Mouse (Mus musculus) forebrain, embryonic 14.5 days (tissue): Measurements from ENCODE around the gene B3gnt7. TPM values are rescaled to one million over a fixed set of nuclear protein-coding genes. Genes with fewer than 3 reads are reported as not detected.
A peak's percentile ranks its signal among the peaks of the same experiment; 100 is the strongest.

ENCODE experiments used
- ATAC-seq: fragments of 200-750 bp; cut with Nextera tagmentation; 2 replicates; pipeline ENCODE4 v1.8.0; 2017; ENCODE audit warnings: mild to moderate bottlenecking, moderate library complexity
- DNase-seq: peaks from one replicate; pipeline ENCODE4 v3.0.0-alpha.2; 2015; ENCODE audit warnings: low spot score
- H3K27ac ChIP-seq: fragments of 300-500 bp; sonication (generic); 2 replicates; pipeline ENCODE4 v1.5.1; 2014; ENCODE audit warnings: low read depth, mild to moderate bottlenecking, control low read depth, low read length, moderate library complexity
- H3K27me3 ChIP-seq: fragments of 300-500 bp; sonication (generic); replicated peaks from 2 replicates; pipeline ENCODE4 v1.6.1; 2014; ENCODE audit warnings: low read length, control low read depth, mixed read lengths; ENCODE audit not compliant: control insufficient read depth, insufficient read depth
- H3K36me3 ChIP-seq: fragments of 300-500 bp; sonication (generic); 2 replicates; pipeline ENCODE4 v1.6.1; 2014; ENCODE audit warnings: low read length, control low read depth; ENCODE audit not compliant: control insufficient read depth, insufficient read depth
- H3K4me1 ChIP-seq: fragments of 300-500 bp; sonication (generic); 2 replicates; pipeline ENCODE4 v1.6.1; 2014; ENCODE audit warnings: antibody characterized with exemption, low read length, control low read depth; ENCODE audit not compliant: control insufficient read depth, insufficient read depth
- H3K4me2 ChIP-seq: fragments of 300-500 bp; sonication (generic); 2 replicates; pipeline ENCODE4 v1.6.1; 2014; ENCODE audit warnings: mild to moderate bottlenecking, control low read depth, low read length
- H3K4me3 ChIP-seq: fragments of 300-500 bp; sonication (generic); 2 replicates; pipeline ENCODE4 v1.5.1; 2014; ENCODE audit warnings: low read depth, low read length, control low read depth
- H3K9ac ChIP-seq: fragments of 300-500 bp; sonication (generic); 2 replicates; pipeline ENCODE4 v1.6.1; 2014; ENCODE audit warnings: mild to moderate bottlenecking, low read length, control low read depth, moderate library complexity
- H3K9me3 ChIP-seq: fragments of 300-500 bp; sonication (generic); replicated peaks from 2 replicates; pipeline ENCODE4 v1.6.1; 2016; ENCODE audit warnings: low read length, control low read depth, mixed read lengths; ENCODE audit not compliant: control insufficient read depth
- WGBS: fragments of 180-500 bp; shearing (Covaris S2); extraction: QIAGEN DNeasy Blood & Tissue Kit; methylation state at CpG from one replicate; pipeline ENCODE4 v1.1.7; 2014; 5-methylcytosine and 5-hydroxymethylcytosine counted together
- polyA plus RNA-seq: library from polyadenylated mRNA; unstranded; fragments of >200 nt; fragmentation: Nextera tagmentation; extraction: Ambion mirVana; gene quantifications from 2 replicates; pipeline ENCODE4 v1.2.1, GENCODE M21; 2014

The B3gnt7 gene
- polyA plus RNA-seq, 1 experiment from 2014 or later: 3.9 TPM

GRCm38 (mm10) chr1:86293868-86294267 is 8.8 kb upstream of the B3gnt7 start:
- DNase-seq (no peak), ATAC-seq (no peak)
- Histone ChIP-seq H3K27me3 (no peaks in the 10 kb centered on the region), H3K4me1 (peaks cover 7% of the 10 kb centered on the region), H3K4me2 (no peak overlapping the region), H3K4me3 (no peak overlapping the region), H3K9ac (no peak overlapping the region), H3K36me3 (no peaks in the 10 kb centered on the region), H3K27ac (no peak overlapping the region), H3K9me3 (no peaks in the 10 kb centered on the region)
- WGBS: 88% methylated on average over 5 of the region's 5 CpGs

DNA sequence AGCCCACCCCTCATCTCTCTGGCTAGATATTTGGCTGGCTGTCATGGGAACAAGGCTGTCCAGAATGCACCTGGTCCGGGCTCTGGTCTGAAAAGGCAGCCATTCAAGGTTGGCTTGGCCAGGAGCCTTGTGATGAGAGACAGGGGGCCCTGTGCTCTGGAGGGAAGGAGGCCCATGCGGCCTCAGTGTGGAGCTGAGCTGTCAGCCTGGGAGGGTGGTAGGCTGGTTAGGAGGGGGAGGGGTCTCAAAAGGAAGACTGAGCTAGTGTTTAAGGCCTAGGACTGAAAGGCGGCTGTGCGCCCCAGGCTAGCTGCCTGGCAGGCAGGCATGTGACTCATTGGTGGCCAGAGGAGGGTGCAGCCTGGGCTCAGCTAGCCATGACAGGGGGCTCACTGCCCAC is 8.2 kb upstream of the B3gnt7 start:
- Histone ChIP-seq H3K36me3 (no peaks in the 10 kb centered on the region), H3K9me3 (no peaks in the 10 kb centered on the region), H3K4me3 (no peak overlapping the region), H3K27me3 (no peaks in the 10 kb centered on the region), H3K4me2 (no peak overlapping the region), H3K9ac (no peak overlapping the region; the same call in 1 of the 2 replicates), H3K4me1 (peaks cover 7% of the 10 kb centered on the region), H3K27ac (no peak overlapping the region)
- 7% methylated on average over 4 of the region's 4 CpGs for WGBS
- DNase-seq (peak; percentile 37), ATAC-seq (peak; percentile 55; the same call in 1 of the 2 replicates)

DNA sequence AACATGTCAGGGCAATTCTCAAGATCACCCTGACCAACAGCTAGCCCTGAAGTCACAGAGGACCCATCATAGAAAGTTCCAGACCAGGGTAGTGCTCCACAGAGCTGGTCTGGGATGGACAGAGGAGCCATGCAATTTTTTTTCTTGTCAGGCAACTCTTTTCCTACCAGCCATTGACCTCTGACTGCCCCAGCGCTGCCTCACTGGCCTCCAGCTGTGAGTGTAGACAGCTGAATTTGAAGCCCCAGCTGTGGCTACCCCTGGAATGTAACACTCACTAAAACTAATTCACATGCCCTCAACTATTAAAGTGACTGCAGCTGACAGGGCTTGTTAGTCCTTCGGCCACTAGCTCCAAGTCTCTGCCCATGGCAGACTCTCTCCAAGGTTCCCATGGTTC is 2.5 kb upstream of the B3gnt7 start:
- WGBS: 30% methylated on average over 2 of the region's 2 CpGs

DNA sequence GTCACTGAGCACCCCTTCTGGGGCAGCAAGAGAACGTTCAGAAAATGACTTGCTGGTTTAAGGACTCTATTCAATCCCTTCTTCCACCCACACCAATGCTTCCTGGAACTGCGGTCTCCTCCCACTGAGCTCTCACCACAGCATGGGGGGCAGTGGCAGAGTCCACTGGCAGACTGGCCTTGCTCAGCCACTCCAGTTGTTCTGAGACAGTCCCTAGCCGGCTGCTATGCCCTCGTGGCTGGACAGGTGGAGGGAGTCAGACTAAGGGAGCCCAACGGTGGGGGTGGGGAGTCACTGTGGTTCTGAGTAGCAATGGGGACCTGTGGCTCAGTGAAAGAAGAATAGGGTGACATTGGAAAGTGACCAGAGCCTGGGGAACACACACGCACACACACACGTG is 1.9 kb upstream of the B3gnt7 start:
- Histone ChIP-seq H3K27me3 (peaks cover 26% of the 10 kb centered on the region), H3K4me2 (no peak overlapping the region), H3K4me1 (no peaks in the 10 kb centered on the region), H3K9me3 (no peaks in the 10 kb centered on the region), H3K36me3 (no peaks in the 10 kb centered on the region), H3K27ac (no peak overlapping the region), H3K9ac (no peak overlapping the region), H3K4me3 (no peak overlapping the region)
- DNase-seq (no peak), ATAC-seq (no peak)
- WGBS: 53% methylated on average over 7 of the region's 7 CpGs

More for the DNA sequence above, 2.5 kb upstream of the B3gnt7 start:
- Histone ChIP-seq H3K27me3 (peaks cover 25% of the 10 kb centered on the region), H3K9ac (no peak overlapping the region), H3K4me1 (no peaks in the 10 kb centered on the region), H3K27ac (no peak overlapping the region), H3K4me3 (no peak overlapping the region), H3K36me3 (no peaks in the 10 kb centered on the region), H3K9me3 (no peaks in the 10 kb centered on the region), H3K4me2 (no peak overlapping the region)
- ATAC-seq (no peak), DNase-seq (no peak)

DNA sequence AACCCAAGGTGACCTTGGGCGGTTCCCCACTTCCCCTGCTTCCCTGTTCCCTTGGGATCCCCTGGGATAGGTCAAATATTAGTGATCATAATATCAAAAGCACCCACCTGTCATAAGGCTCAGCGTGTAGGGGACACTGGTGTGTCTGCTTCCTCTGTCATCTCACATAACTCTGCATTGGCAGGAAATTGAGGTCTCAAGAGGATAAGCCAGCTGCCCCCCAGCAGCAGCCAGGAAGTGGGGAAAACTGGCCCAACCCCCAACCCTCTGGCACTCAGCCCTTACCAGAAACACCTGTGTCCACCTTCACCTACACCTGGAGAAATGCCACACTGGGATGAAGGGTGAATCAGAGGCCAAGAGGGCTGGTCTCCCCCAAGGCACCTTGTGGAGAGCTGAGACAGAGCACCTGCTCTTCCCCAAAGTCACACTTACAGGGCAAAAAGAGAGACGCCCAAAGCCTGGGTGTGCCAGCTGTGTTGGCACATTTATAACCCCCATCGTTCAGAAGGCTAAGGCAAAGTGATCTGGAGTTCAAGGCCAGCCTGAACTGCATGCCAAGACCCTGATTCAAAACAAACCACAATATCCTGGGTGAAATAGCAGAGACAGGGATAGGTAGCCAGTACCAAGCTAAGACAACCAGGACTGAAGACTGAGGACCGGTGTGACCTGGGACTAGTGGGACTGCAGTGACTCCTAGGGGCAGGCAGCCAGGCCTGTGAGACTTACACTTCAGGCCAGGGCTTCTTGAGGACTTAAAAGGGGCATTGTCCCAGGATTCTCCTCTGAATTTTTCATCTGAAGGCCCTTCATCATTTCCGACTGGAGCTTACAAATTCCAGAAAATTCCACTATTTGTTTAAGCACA is 1.2 kb upstream of the B3gnt7 start:
- 57% methylated on average over 6 of the region's 6 CpGs for whole genome bisulfite sequencing
- no peak for ATAC-seq
- no peak overlapping the region for H3K9ac ChIP-seq
- no peak overlapping the region for H3K27ac ChIP-seq
- no peaks in the 10 kb centered on the region for H3K36me3 ChIP-seq
- H3K4me2 ChIP-seq: no peak overlapping the region
- no peak for DNase-seq
- no peak overlapping the region for H3K4me3 ChIP-seq
- no peaks in the 10 kb centered on the region for H3K4me1 ChIP-seq
- no peaks in the 10 kb centered on the region for H3K9me3 ChIP-seq
- H3K27me3 ChIP-seq: peaks cover 26% of the 10 kb centered on the region

GRCm38 (mm10) chr1:86303063-86303872 is 636 bp downstream of the B3gnt7 start:
- no peak overlapping the region for H3K27ac ChIP-seq
- peak overlapping the region; percentile 98 for H3K4me2 ChIP-seq
- ATAC-seq: peak; percentile 82
- peaks cover 26% of the 10 kb centered on the region for H3K27me3 ChIP-seq
- DNase-seq: peak; percentile 50
- 0% methylated on average over 56 of the region's 65 CpGs for WGBS
- no peaks in the 10 kb centered on the region for H3K4me1 ChIP-seq
- H3K36me3 ChIP-seq: no peaks in the 10 kb centered on the region
- peak overlapping the region; percentile 57 for H3K4me3 ChIP-seq
- H3K9me3 ChIP-seq: no peaks in the 10 kb centered on the region
- peak overlapping the region; percentile 71 for H3K9ac ChIP-seq

- no peak for ATAC-seq
- H3K27me3 ChIP-seq: peaks cover 26% of the 10 kb centered on the region
- H3K4me2 ChIP-seq: peak overlapping the region; percentile 98
- no peaks in the 10 kb centered on the region for H3K9me3 ChIP-seq
- no peaks in the 10 kb centered on the region for H3K36me3 ChIP-seq
- H3K4me3 ChIP-seq: peak overlapping the region; percentile 57
- WGBS: 2% methylated on average over 14 of the region's 16 CpGs
- H3K4me1 ChIP-seq: no peaks in the 10 kb centered on the region
- DNase-seq: no peak
- no peak overlapping the region for H3K27ac ChIP-seq
- H3K9ac ChIP-seq: peak overlapping the region; percentile 71
Measured at GRCm38 (mm10) chr1:86303873-86304250, 1.2 kb downstream of the B3gnt7 start.

DNA sequence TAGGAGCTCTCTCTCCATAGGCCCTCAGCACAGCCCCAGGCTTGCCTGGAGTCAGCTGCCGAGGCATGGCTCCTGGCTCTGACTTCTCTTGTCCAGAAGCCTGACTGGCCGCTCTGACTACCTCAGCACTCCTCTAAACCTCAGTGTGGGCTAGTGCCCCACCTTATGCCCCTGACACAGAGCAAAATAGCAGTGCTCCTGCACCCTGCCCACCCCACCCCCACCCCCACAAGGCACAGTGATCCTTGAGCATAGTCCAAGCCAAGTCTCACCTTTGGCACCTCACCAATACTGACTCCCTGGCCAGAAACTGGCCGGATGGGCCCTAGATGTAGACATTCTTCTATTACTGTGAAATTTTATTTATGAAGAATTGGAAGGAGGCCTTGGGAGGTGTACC is 4.1 kb downstream of the B3gnt7 start:
- H3K36me3 ChIP-seq: no peaks in the 10 kb centered on the region
- H3K4me3 ChIP-seq: no peak overlapping the region
- peaks cover 4% of the 10 kb centered on the region; the same call in 1 of the 2 replicates for H3K4me1 ChIP-seq
- H3K4me2 ChIP-seq: no peak overlapping the region
- ATAC-seq (no peak), DNase-seq (no peak)
- H3K9me3 ChIP-seq: no peaks in the 10 kb centered on the region
- peaks cover 26% of the 10 kb centered on the region for H3K27me3 ChIP-seq
- no peak overlapping the region for H3K9ac ChIP-seq
- 84% methylated on average over 3 of the region's 3 CpGs for WGBS
- no peak overlapping the region for H3K27ac ChIP-seq
